Mouse (Mus musculus) hindbrain, postnatal 0 days (tissue): Measurements from ENCODE around the gene Trmt44. TPM values are rescaled to one million over a fixed set of nuclear protein-coding genes. Genes with fewer than 3 reads are reported as not detected.
"Not testable (repeated sequence)": the region's sequence is repeated elsewhere in the genome, so short reads cannot be mapped to it uniquely, and the experiment has no call there.

Source experiments
- ATAC-seq: fragments of 200-750 bp; cut with Nextera tagmentation; 2 replicates; pipeline ENCODE4 v1.8.0; 2017; ENCODE audit warnings: mild to moderate bottlenecking, moderate TSS enrichment, moderate library complexity
- DNase-seq: peaks from one replicate; pipeline ENCODE4 v3.0.0-alpha.2; 2015; ENCODE audit warnings: low spot score
- H3K27ac ChIP-seq: fragments of 300-500 bp; sonication (generic); 2 replicates; pipeline ENCODE4 v1.5.1; 2014; ENCODE audit warnings: mild to moderate bottlenecking
- H3K27me3 ChIP-seq: fragments of 300-500 bp; sonication (generic); 2 replicates; pipeline ENCODE4 v1.6.1; 2014; ENCODE audit warnings: low read length, mixed read lengths; ENCODE audit not compliant: insufficient read depth
- H3K36me3 ChIP-seq: fragments of 300-500 bp; sonication (generic); 2 replicates; pipeline ENCODE4 v1.6.1; 2014; ENCODE audit warnings: low read length, mixed read lengths; ENCODE audit not compliant: insufficient read depth
- H3K4me1 ChIP-seq: fragments of 300-500 bp; sonication (generic); 2 replicates; pipeline ENCODE4 v1.6.1; 2014; ENCODE audit warnings: antibody characterized with exemption, low read length, mixed read lengths; ENCODE audit not compliant: insufficient read depth
- H3K4me2 ChIP-seq: fragments of 300-500 bp; sonication (generic); 2 replicates; pipeline ENCODE4 v1.6.1; 2014; ENCODE audit warnings: low read depth, mild to moderate bottlenecking, low read length, moderate library complexity, mixed read lengths
- H3K4me3 ChIP-seq: fragments of 300-500 bp; sonication (generic); 2 replicates; pipeline ENCODE4 v1.5.1; 2014; ENCODE audit warnings: low read length
- H3K9ac ChIP-seq: fragments of 300-500 bp; sonication (generic); replicated peaks from 2 replicates; pipeline ENCODE4 v1.6.1; 2014; ENCODE audit warnings: mild to moderate bottlenecking, low read length, moderate library complexity, mixed read lengths
- H3K9me3 ChIP-seq: fragments of 300-500 bp; sonication (generic); 2 replicates; pipeline ENCODE4 v1.6.1; 2016; ENCODE audit warnings: low read length, mixed read lengths
- CTCF ChIP-seq: IDR thresholded peaks from 2 replicates; pipeline ENCODE4 v1.5.1; 2016; ENCODE audit warnings: antibody characterized with exemption, control low read depth, low read depth
- WGBS: fragments of 180-500 bp; shearing (Covaris S2); extraction: QIAGEN DNeasy Blood & Tissue Kit; methylation state at CpG from one replicate; pipeline ENCODE4 v1.1.7; 2014; 5-methylcytosine and 5-hydroxymethylcytosine counted together
- polyA plus RNA-seq: library from polyadenylated mRNA; unstranded; fragments of >200 nt; fragmentation: Nextera tagmentation; extraction: Ambion mirVana; gene quantifications from 2 replicates; pipeline ENCODE4 v1.2.1, GENCODE M21; 2015
- total RNA-seq: library from RNA; depleted of rRNA; stranded (reverse); fragments of >200 nt; gene quantifications from 2 replicates; pipeline ENCODE4 v1.2.3, GENCODE M21; 2014

The Trmt44 gene
- total and polyA plus RNA-seq, 2 experiments from 2014 or later: 3.6 to 12.3 TPM

DNA sequence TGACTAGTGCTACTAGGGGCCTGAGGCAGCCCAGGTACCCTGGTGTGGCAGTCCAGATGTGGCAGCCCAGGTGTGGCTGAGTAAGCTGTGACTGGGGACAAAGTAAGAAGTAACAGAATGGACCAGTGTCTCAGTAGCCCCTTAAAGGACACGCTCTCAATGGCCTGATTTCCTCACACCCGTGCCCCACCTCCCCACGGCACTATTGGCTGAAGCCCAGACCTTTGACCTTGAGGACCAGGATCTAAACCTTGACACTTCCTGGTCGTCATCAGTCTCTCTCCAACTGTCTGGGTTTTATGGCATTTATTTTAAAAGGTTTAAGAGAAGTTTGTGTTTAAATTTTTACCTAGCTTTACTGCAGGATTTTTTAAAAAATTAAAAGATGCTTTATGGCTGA, 18.0 kb upstream of the Trmt44 start:
- no peaks in the 10 kb centered on the region for H3K9me3 ChIP-seq
- no peak for TF ChIP-seq CTCF
- no peak for DNase-seq

DNA sequence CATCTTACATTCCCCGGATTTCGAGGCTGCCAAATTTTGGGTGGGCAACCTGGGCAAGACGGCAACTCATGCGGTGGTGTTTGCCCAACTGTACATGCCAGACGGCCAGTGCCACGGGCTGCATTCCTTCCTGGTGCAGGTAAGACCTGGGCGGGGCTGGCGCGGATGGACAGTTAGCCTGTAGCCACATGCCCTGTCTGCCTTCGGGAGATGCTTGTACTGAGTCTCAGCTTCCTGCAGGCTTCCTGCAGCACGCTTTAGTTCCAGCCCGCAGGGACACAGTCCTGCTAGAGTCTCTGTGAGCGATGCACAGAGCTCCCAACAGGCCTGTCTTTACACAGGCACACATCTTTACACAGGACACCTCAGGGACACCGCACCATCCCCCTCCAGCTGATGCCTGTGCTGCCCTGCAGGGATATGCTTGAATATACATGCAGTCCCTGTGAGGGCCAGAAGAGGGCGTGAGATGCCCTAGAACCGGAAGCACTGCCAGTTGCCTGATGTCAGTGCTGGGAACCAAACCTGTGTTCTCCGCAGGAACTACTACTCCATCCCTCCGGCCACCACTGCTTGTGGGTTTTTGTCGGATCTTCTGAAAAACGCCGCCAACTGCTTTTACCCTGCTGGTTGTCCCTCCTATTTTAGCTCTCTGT, 17.3 kb upstream of the Trmt44 start:
- no peaks in the 10 kb centered on the region for H3K9me3 ChIP-seq
- ATAC-seq: no peak
- peaks cover 38% of the 10 kb centered on the region for H3K36me3 ChIP-seq
- no peak overlapping the region for H3K27ac ChIP-seq
- H3K4me1 ChIP-seq: no peaks in the 10 kb centered on the region
- no peak overlapping the region for H3K9ac ChIP-seq
- no peaks in the 10 kb centered on the region for H3K27me3 ChIP-seq
- no peak overlapping the region for H3K4me3 ChIP-seq
- no peak overlapping the region for H3K4me2 ChIP-seq
- peak; percentile 39 for TF ChIP-seq CTCF
- WGBS: 85% methylated on average over 21 of the region's 21 CpGs
- no peak for DNase-seq

More for the DNA sequence above, 18.0 kb upstream of the Trmt44 start:
- no peak for ATAC-seq
- H3K27me3 ChIP-seq: no peaks in the 10 kb centered on the region
- H3K36me3 ChIP-seq: peaks cover 39% of the 10 kb centered on the region
- H3K27ac ChIP-seq: no peak overlapping the region
- no peak overlapping the region for H3K9ac ChIP-seq
- H3K4me2 ChIP-seq: no peak overlapping the region
- H3K4me1 ChIP-seq: no peaks in the 10 kb centered on the region
- no peak overlapping the region for H3K4me3 ChIP-seq
- WGBS: 73% methylated on average over 4 of the region's 4 CpGs

DNA sequence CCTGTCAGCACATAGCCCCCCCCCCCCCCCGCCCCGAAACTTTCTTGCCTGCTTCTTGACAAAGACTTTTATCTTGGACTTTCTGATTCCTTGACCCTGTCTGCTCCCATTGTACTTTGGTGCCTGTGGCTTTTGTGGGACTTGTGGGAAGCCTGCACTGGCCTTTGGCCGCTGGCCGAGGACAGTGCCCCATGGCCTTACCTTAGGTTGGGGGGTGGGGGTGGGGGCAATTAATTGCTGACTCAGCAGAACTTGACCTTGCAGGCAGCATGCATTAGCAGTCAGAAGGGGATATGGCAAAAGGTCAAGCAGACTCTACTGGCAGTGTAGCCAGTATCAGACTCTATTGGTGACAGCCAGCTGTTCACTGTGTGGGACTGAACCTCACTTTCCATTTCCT, 16.6 kb upstream of the Trmt44 start:
- Histone ChIP-seq H3K36me3 (peaks cover 38% of the 10 kb centered on the region), H3K27me3 (no peaks in the 10 kb centered on the region), H3K4me1 (no peaks in the 10 kb centered on the region), H3K27ac (no peak overlapping the region), H3K4me3 (no peak overlapping the region), H3K9me3 (no peaks in the 10 kb centered on the region), H3K9ac (no peak overlapping the region), H3K4me2 (no peak overlapping the region)
- no peak for ATAC-seq
- no peak for TF ChIP-seq CTCF
- no peak for DNase-seq
- WGBS: 92% methylated on average over 4 of the region's 4 CpGs

DNA sequence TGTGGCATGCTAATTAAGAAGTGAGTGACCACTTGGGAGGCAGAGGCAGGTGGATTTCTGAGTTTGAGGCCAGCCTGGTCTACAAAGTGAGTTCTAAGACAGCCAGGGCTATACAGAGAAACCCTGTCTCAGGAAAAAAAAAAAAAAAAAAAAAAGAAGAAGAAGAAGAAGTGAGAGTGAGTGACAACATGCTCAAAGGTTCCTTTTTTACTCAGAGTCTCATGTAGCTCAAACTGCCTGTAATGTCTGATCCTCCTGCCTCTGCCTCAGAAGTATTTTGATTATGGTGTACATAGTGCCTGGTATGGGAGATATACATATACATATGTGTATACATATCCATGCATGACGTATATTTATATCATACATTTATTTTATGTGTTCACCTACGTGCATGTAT, 9.4 kb upstream of the Trmt44 start:
- not testable (repeated sequence) for H3K27ac ChIP-seq, H3K4me3 ChIP-seq, H3K4me2 ChIP-seq, H3K27me3 ChIP-seq, H3K9ac ChIP-seq, H3K36me3 ChIP-seq, DNase-seq, H3K9me3 ChIP-seq, H3K4me1 ChIP-seq, ATAC-seq
- WGBS: 88% methylated on average over 2 of the region's 2 CpGs

DNA sequence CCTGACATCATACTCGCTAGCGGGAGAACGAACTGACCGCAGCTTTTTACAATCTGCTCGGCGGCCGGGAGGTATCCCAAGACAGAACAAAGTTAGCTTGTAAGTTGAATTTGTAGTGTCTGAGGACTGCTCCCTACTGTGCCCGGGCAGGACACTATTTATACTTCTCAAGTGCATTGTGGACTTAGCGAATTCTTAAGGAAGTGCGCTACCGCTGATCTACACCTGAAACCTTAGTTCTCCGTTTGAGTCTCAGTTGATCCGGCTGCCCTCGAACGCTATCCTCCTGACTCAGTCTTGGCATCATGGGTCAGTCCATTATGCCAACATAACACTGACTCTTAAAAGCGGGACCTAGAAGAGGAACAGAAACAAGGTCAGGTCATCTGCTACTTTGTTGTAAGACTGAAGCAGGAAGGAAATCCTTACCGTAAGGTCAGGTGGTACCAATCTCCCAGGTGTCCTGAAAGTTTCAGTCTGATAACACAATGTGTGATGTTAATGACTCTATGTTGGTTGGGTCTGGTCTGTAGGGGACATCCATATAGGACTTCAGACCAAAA, 8.4 kb upstream of the Trmt44 start:
- WGBS: 3% methylated on average over 17 of the region's 17 CpGs
- Histone ChIP-seq H3K9ac (peak overlapping the region; percentile 59), H3K36me3 (peaks cover under 1% of the 10 kb centered on the region; the same call in 1 of the 2 replicates), H3K4me1 (0 out of 2 replicates have a peak, but pooled peaks cover 9% of the 10 kb centered on the region), H3K27me3 (no peaks in the 10 kb centered on the region), H3K9me3 (no peaks in the 10 kb centered on the region), H3K4me3 (peak overlapping the region; percentile 67), H3K27ac (peak overlapping the region; percentile 68; the same call in 1 of the 2 replicates), H3K4me2 (peak overlapping the region; percentile 88)
- DNase-seq (no peak), ATAC-seq (peak; percentile 9; the same call in 1 of the 2 replicates)
- TF ChIP-seq CTCF: no peak

DNA sequence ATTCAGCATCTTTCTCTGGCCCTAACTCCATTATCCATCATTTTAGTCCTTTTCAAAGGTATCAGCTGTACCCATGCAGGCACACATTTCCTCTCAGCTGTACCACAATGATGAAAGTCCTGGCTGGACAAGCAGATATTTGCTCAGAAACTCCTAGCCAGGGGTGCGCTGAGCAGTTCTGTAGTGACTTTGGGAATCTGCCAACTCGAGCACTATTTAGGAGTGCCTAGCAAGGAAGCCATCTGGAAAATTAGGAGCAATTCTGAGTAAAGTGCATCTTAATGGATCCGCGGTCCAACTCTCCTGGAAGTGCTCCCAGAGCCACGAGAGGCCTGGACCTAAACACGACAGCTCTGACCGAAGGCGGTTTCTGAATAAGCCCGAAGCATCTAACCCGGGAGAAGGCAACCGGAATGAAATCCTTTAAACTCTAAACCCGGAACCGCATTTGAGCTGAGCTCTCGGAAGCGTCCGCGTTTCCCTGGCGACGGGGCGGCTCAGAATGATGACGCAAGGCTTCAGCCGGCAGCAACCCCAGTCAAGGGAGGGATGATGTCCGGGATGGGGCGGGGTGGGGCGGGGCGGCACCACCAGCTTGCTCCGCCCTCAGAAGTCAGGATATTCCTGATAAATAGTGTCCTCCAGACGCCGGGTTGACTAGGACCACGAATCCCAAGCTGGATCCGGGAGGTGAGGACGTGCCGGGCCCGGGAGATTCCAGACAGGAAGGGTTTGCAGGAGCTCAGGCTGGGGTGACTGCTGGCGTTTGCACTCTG, 7.8 kb upstream of the Trmt44 start, which contains the start of gene Acox3:
Gene Acox3 (plus strand): TSS at position 596 of the 776 bp plus-strand sequence.
- H3K4me2 ChIP-seq: peak within 1 kb of the TSS; percentile 88

More for the DNA sequence above, 7.8 kb upstream of the Trmt44 start, which contains the start of gene Acox3:
- H3K9ac ChIP-seq: peak within 1 kb of the TSS; percentile 59
- no peaks in the 10 kb centered on the region for H3K27me3 ChIP-seq
- H3K27ac ChIP-seq: peak within 1 kb of the TSS; percentile 68
- no peaks in the 10 kb centered on the region for H3K9me3 ChIP-seq
- ATAC-seq (peak; percentile 97), DNase-seq (peak; percentile 98)
- TF ChIP-seq CTCF: no peak
- under 1% methylated on average over 35 of the region's 35 CpGs for WGBS
- H3K36me3 ChIP-seq: no peaks in the 10 kb centered on the region
- 0 out of 2 replicates have a peak, but pooled peaks cover 9% of the 10 kb centered on the region for H3K4me1 ChIP-seq
- peak within 1 kb of the TSS; percentile 67 for H3K4me3 ChIP-seq
